Mouse (Mus musculus): ENCODE data around the gene Stk38. TPM values are rescaled to one million over a fixed set of nuclear protein-coding genes. Genes with fewer than 3 reads are reported as not detected.

Gene Stk38
- polyA plus RNA-seq, 1 experiment from 2014 or later = 90.1 TPM

DNA sequence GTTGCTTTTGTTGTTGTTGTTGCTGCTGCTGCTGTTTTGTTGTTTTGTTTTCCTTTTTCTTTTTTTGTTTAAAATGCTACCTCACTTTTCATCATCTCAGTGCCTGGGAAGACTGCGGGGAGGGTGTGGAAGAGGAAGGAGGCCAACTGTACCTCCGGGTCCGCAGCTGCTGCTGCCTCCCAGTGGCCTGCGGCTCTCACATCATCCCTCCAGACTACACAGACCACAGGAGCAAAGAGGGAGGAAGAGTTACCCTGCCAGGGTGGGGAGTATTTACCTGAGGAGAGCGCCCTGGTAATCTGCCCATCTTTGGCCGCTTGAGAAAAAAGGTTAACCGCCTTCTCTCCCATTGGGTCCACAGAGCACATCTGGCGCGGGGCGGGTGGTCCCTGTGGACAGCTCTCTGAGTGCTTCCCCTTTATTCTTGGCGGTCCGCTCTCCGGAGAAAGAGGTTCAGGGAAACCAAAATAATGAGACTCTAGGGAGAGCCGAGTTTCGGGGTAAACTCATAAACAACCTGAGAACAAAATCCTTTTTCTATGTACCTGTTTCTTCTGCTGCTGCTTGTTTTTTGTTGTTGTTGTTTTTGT is 14.5 kb upstream of the Stk38 start:
- Histone ChIP-seq H3K9ac (ENCODE audit: low read depth, low read length) (no peak overlapping the region), H3K4me2 (peak overlapping the region; percentile 3), H3K9me3 (ENCODE audit: control insufficient read depth, low read length) (no peaks in the 10 kb centered on the region), H3K4me3 (ENCODE audit: low read depth, low read length) (no peak overlapping the region), H3K36me3 (ENCODE audit: control insufficient read depth, insufficient read depth, low read length) (no peaks in the 10 kb centered on the region), H3K27me3 (replicated peaks; ENCODE audit: control insufficient read depth, insufficient read depth, low read length) (no peaks in the 10 kb centered on the region), H3K4me1 (replicated peaks; ENCODE audit: control insufficient read depth, insufficient read depth, low read length) (peaks cover 16% of the 10 kb centered on the region), H3K27ac (ENCODE audit: low read depth, low read length) (no peak overlapping the region)
- peak; percentile 54; the same call in 1 of the 2 replicates for ATAC-seq (replicated peaks; ENCODE audit: low FRiP score)
- WGBS = 22% methylated on average over 15 of the region's 15 CpGs
- DNase-seq (ENCODE audit: low spot score) = no peak

GRCm38 (mm10) chr17:29020444-29020843 is 12.6 kb upstream of the Stk38 start:
- peaks cover 13% of the 10 kb centered on the region for H3K4me1 ChIP-seq (replicated peaks; ENCODE audit: control insufficient read depth, insufficient read depth, low read length)
- no peak overlapping the region for H3K4me3 ChIP-seq (ENCODE audit: low read depth, low read length)
- no peak for ATAC-seq (replicated peaks; ENCODE audit: low FRiP score)
- H3K4me2 ChIP-seq = no peak overlapping the region
- H3K27ac ChIP-seq (ENCODE audit: low read depth, low read length) = no peak overlapping the region
- H3K9me3 ChIP-seq (ENCODE audit: control insufficient read depth, low read length) = no peaks in the 10 kb centered on the region
- no peak for DNase-seq (ENCODE audit: low spot score)
- H3K36me3 ChIP-seq (ENCODE audit: control insufficient read depth, insufficient read depth, low read length) = no peaks in the 10 kb centered on the region
- H3K27me3 ChIP-seq (replicated peaks; ENCODE audit: control insufficient read depth, insufficient read depth, low read length) = no peaks in the 10 kb centered on the region
- no peak overlapping the region for H3K9ac ChIP-seq (ENCODE audit: low read depth, low read length)

GRCm38 (mm10) chr17:29019391-29019790 is 11.6 kb upstream of the Stk38 start:
- no peak for ATAC-seq (replicated peaks; ENCODE audit: low FRiP score)
- H3K27ac ChIP-seq (ENCODE audit: low read depth, low read length) = no peak overlapping the region
- whole genome bisulfite sequencing = 67% methylated on average over 7 of the region's 7 CpGs
- H3K27me3 ChIP-seq (replicated peaks; ENCODE audit: control insufficient read depth, insufficient read depth, low read length) = no peaks in the 10 kb centered on the region
- peaks cover 6% of the 10 kb centered on the region; the same call in 1 of the 2 replicates for H3K4me1 ChIP-seq (replicated peaks; ENCODE audit: control insufficient read depth, insufficient read depth, low read length)
- no peak overlapping the region for H3K9ac ChIP-seq (ENCODE audit: low read depth, low read length)
- H3K4me2 ChIP-seq = no peak overlapping the region
- no peaks in the 10 kb centered on the region for H3K9me3 ChIP-seq (ENCODE audit: control insufficient read depth, low read length)
- DNase-seq (ENCODE audit: low spot score) = no peak
- no peak overlapping the region for H3K4me3 ChIP-seq (ENCODE audit: low read depth, low read length)
- no peaks in the 10 kb centered on the region for H3K36me3 ChIP-seq (ENCODE audit: control insufficient read depth, insufficient read depth, low read length)

DNA sequence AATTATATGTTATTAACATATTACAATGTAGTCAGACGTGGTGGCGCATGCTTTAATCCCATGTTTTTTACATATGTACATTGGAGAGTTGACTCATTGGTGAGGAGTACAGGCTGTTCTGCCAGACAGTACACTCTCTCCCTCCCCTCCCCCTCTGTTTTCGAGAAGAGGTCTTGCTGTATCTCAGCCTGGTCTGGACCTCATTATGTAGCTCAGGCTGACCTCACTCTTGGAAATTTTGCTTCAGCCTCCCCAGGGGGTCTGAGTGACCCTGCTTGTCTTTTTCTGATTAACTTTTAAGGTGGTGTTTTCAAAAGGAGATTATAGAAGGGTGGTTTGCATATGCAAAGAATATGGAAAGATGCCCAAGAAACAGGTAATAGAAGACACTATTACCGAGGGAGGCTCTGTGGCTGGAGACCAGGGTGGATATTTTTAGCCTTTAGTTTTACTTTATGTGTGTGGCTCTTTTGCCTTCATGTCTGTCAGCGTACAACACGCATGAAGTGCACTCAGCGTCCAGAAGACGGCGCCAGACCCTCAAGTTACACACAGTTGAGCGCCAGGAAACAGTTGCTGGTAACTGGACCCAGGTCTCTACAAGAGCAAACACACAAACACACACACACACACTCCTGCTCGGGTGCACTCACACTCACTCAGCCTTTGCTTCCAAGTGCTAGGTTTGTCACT is 10.6 kb upstream of the Stk38 start:
- Histone ChIP-seq H3K27me3 (replicated peaks; ENCODE audit: control insufficient read depth, insufficient read depth, low read length) (no peaks in the 10 kb centered on the region), H3K27ac (ENCODE audit: low read depth, low read length) (no peak overlapping the region), H3K4me2 (no peak overlapping the region), H3K4me3 (ENCODE audit: low read depth, low read length) (no peak overlapping the region), H3K4me1 (replicated peaks; ENCODE audit: control insufficient read depth, insufficient read depth, low read length) (peaks cover 2% of the 10 kb centered on the region; the same call in 1 of the 2 replicates), H3K36me3 (ENCODE audit: control insufficient read depth, insufficient read depth, low read length) (no peaks in the 10 kb centered on the region), H3K9ac (ENCODE audit: low read depth, low read length) (no peak overlapping the region), H3K9me3 (ENCODE audit: control insufficient read depth, low read length) (no peaks in the 10 kb centered on the region)
- 0 out of 2 replicates have a peak, but pooled peaks have one; percentile 43 for ATAC-seq (replicated peaks; ENCODE audit: low FRiP score)
- no peak for DNase-seq (ENCODE audit: low spot score)
- 43% methylated on average over 11 of the region's 11 CpGs for WGBS

DNA sequence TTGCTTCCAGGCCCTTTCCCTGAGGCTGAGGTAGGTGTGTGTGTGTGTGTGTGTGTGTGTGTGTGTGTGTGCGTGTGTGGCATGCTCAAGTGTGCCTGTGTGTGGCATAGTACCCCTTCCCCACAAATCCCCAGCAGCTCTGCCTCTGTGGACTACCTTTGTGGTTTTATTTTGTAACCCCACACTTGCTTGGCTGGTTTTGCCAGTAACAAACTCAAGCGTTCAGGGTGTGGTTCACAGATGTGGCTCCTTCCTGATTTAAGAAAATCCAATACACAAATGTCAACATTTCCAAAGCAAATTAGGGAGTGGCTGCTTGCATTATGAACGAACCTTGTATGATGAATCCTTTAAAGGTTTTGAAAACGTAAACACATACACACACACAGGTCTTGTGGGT is 8.9 kb upstream of the Stk38 start:
- DNase-seq (ENCODE audit: low spot score) (no peak), ATAC-seq (replicated peaks; ENCODE audit: low FRiP score) (no peak)
- no peaks in the 10 kb centered on the region; the same call in 1 of the 2 replicates for H3K4me1 ChIP-seq (replicated peaks; ENCODE audit: control insufficient read depth, insufficient read depth, low read length)
- no peaks in the 10 kb centered on the region for H3K27me3 ChIP-seq (replicated peaks; ENCODE audit: control insufficient read depth, insufficient read depth, low read length)
- H3K36me3 ChIP-seq (ENCODE audit: control insufficient read depth, insufficient read depth, low read length) = no peaks in the 10 kb centered on the region
- no peak overlapping the region for H3K27ac ChIP-seq (ENCODE audit: low read depth, low read length)
- H3K9me3 ChIP-seq (ENCODE audit: control insufficient read depth, low read length) = no peaks in the 10 kb centered on the region
- 86% methylated on average over 4 of the region's 4 CpGs for WGBS
- H3K4me2 ChIP-seq = no peak overlapping the region
- no peak overlapping the region for H3K9ac ChIP-seq (ENCODE audit: low read depth, low read length)
- H3K4me3 ChIP-seq (ENCODE audit: low read depth, low read length) = no peak overlapping the region

DNA sequence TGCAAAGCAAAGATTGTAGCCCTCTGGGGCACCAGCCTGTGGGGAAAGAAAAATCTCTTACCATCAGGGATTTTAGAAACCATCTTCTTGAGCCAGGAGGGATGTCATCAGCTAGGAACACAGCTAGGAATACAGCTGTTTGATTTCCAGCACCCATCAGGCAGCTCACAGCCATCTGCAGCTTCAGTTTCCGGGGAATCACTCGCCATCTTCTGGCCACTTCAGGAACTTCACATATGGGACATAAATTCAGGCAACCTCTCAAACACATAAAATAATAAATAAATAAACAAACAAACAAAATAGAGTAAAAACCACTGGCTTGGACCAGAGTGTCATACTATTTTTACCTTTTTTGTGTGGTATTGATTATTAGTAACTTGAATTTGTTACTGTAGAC is 7.8 kb upstream of the Stk38 start:
- WGBS = 16% methylated on average over 2 of the region's 2 CpGs
- H3K9ac ChIP-seq (ENCODE audit: low read depth, low read length) = no peak overlapping the region
- H3K36me3 ChIP-seq (ENCODE audit: control insufficient read depth, insufficient read depth, low read length) = no peaks in the 10 kb centered on the region
- DNase-seq (ENCODE audit: low spot score) (no peak), ATAC-seq (replicated peaks; ENCODE audit: low FRiP score) (no peak)
- no peaks in the 10 kb centered on the region for H3K27me3 ChIP-seq (replicated peaks; ENCODE audit: control insufficient read depth, insufficient read depth, low read length)
- H3K4me3 ChIP-seq (ENCODE audit: low read depth, low read length) = no peak overlapping the region
- no peak overlapping the region for H3K4me2 ChIP-seq
- H3K27ac ChIP-seq (ENCODE audit: low read depth, low read length) = no peak overlapping the region
- no peaks in the 10 kb centered on the region; the same call in 1 of the 2 replicates for H3K4me1 ChIP-seq (replicated peaks; ENCODE audit: control insufficient read depth, insufficient read depth, low read length)
- no peaks in the 10 kb centered on the region for H3K9me3 ChIP-seq (ENCODE audit: control insufficient read depth, low read length)

- Histone ChIP-seq H3K36me3 (ENCODE audit: control insufficient read depth, insufficient read depth, low read length) (no peaks in the 10 kb centered on the region), H3K27me3 (replicated peaks; ENCODE audit: control insufficient read depth, insufficient read depth, low read length) (no peaks in the 10 kb centered on the region), H3K9me3 (ENCODE audit: control insufficient read depth, low read length) (no peaks in the 10 kb centered on the region), H3K4me3 (ENCODE audit: low read depth, low read length) (no peak overlapping the region), H3K4me1 (replicated peaks; ENCODE audit: control insufficient read depth, insufficient read depth, low read length) (no peaks in the 10 kb centered on the region; the same call in 1 of the 2 replicates), H3K4me2 (no peak overlapping the region), H3K27ac (ENCODE audit: low read depth, low read length) (no peak overlapping the region), H3K9ac (ENCODE audit: low read depth, low read length) (no peak overlapping the region)
- ATAC-seq (replicated peaks; ENCODE audit: low FRiP score) = no peak
- DNase-seq (ENCODE audit: low spot score) = no peak
Observed at GRCm38 (mm10) chr17:29014235-29014634, 6.4 kb upstream of the Stk38 start.

GRCm38 (mm10) chr17:29009181-29009580 is 1.4 kb upstream of the Stk38 start:
- no peak for ATAC-seq (replicated peaks; ENCODE audit: low FRiP score)
- Histone ChIP-seq H3K9ac (ENCODE audit: low read depth, low read length) (no peak overlapping the region), H3K27ac (ENCODE audit: low read depth, low read length) (no peak overlapping the region), H3K9me3 (ENCODE audit: control insufficient read depth, low read length) (no peaks in the 10 kb centered on the region), H3K27me3 (replicated peaks; ENCODE audit: control insufficient read depth, insufficient read depth, low read length) (no peaks in the 10 kb centered on the region), H3K4me2 (no peak overlapping the region), H3K36me3 (ENCODE audit: control insufficient read depth, insufficient read depth, low read length) (no peaks in the 10 kb centered on the region), H3K4me3 (ENCODE audit: low read depth, low read length) (no peak overlapping the region), H3K4me1 (replicated peaks; ENCODE audit: control insufficient read depth, insufficient read depth, low read length) (peaks cover 18% of the 10 kb centered on the region)
- DNase-seq (ENCODE audit: low spot score) = no peak
- WGBS = 68% methylated on average over 4 of the region's 4 CpGs

DNA sequence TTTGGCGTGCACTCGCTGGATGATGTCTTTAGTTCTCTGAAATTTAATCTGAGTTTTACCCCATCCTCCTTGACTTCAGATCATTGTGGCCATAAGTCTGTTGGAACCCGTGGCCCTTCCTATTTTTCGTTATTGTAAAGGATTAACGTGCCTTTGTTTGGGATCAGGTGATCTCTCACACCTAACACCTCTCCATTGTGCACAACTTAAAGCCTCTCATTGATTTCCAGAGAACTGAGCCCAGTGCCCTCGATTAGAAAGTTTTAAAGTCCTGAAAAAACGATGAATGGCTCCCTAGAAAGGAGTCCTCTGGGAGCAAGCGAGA is 493 bp upstream of the Stk38 start:
- H3K9me3 ChIP-seq (ENCODE audit: control insufficient read depth, low read length) = no peaks in the 10 kb centered on the region
- WGBS = 24% methylated on average over 8 of the region's 8 CpGs
- H3K4me1 ChIP-seq (replicated peaks; ENCODE audit: control insufficient read depth, insufficient read depth, low read length) = peaks cover 20% of the 10 kb centered on the region
- H3K4me3 ChIP-seq (ENCODE audit: low read depth, low read length) = peak overlapping the region; percentile 99
- H3K4me2 ChIP-seq = peak overlapping the region; percentile 87
- peak overlapping the region; percentile 88 for H3K27ac ChIP-seq (ENCODE audit: low read depth, low read length)
- H3K36me3 ChIP-seq (ENCODE audit: control insufficient read depth, insufficient read depth, low read length) = no peaks in the 10 kb centered on the region
- DNase-seq (ENCODE audit: low spot score) (no peak), ATAC-seq (replicated peaks; ENCODE audit: low FRiP score) (no peak)
- peak overlapping the region; percentile 96 for H3K9ac ChIP-seq (ENCODE audit: low read depth, low read length)
- no peaks in the 10 kb centered on the region for H3K27me3 ChIP-seq (replicated peaks; ENCODE audit: control insufficient read depth, insufficient read depth, low read length)

All from liver, embryonic 11.5 days (tissue).